Mouse (Mus musculus) G1E (cell line): ENCODE measurements around the gene Zfpl1. TPM values are rescaled to one million over a fixed set of nuclear protein-coding genes. Genes with fewer than 3 reads are reported as not detected.

ENCODE experiments used
- ATAC-seq: 2 replicates; pipeline ENCODE4 v1.8.0; 2016; ENCODE audit warnings: mild to moderate bottlenecking; ENCODE audit not compliant: insufficient number of reproducible peaks, poor library complexity, low FRiP score, severe bottlenecking; ENCODE audit errors: extremely low read depth
- DNase-seq: peaks from one replicate; pipeline ENCODE4 v3.0.0; 2012; ENCODE audit warnings: low spot score
- H3K27me3 ChIP-seq: 2 replicates; pipeline ENCODE4 v1.6.1; 2012; ENCODE audit warnings: mild to moderate bottlenecking, low read length, inconsistent platforms; ENCODE audit not compliant: insufficient read depth
- H3K36me3 ChIP-seq: replicated peaks from 2 replicates; pipeline ENCODE3; 2012; ENCODE audit warnings: mild to moderate bottlenecking, inconsistent platforms
- H3K4me1 ChIP-seq: 2 replicates; pipeline ENCODE4 v1.6.1; 2012; ENCODE audit warnings: low read depth, low read length, inconsistent platforms, mixed read lengths; ENCODE audit not compliant: insufficient read depth
- H3K4me3 ChIP-seq: 2 replicates; pipeline ENCODE4 v1.5.1; 2012; ENCODE audit warnings: low read depth, mild to moderate bottlenecking, inconsistent platforms, low read length, moderate library complexity, mixed read lengths
- H3K9me3 ChIP-seq: replicated peaks from 2 replicates; pipeline ENCODE4 v1.6.1; 2012; ENCODE audit warnings: inconsistent platforms
- CTCF ChIP-seq: IDR thresholded peaks from 2 replicates; pipeline ENCODE4 v1.5.1; 2012; ENCODE audit warnings: low read depth, low read length, inconsistent platforms, mixed read lengths
- GATA1 ChIP-seq: IDR thresholded peaks from 2 replicates; pipeline ENCODE4 v1.6.1; 2012; ENCODE audit warnings: borderline replicate concordance, low read length, inconsistent platforms, mixed read lengths
- GATA2 ChIP-seq: IDR thresholded peaks from 2 replicates; pipeline ENCODE4 v1.6.1; 2012; ENCODE audit warnings: low read depth, low read length, inconsistent platforms, borderline replicate concordance
- POLR2AphosphoS5 ChIP-seq: IDR thresholded peaks from 2 replicates; pipeline ENCODE4 v1.6.1; 2012; ENCODE audit warnings: low read depth, low read length, inconsistent platforms; ENCODE audit not compliant: insufficient replicate concordance
- TAL1 ChIP-seq: conservative IDR thresholded peaks from 2 replicates; pipeline ENCODE4 v1.6.1; 2012; ENCODE audit warnings: low read depth, low read length, inconsistent platforms, mixed read lengths
- polyA plus RNA-seq: library from polyadenylated mRNA; stranded (reverse); fragments of >175 nt; gene quantifications from 2 replicates; pipeline ENCODE4 v1.2.3, GENCODE M21; 2012
- total RNA-seq, 2 experiments: library from RNA; stranded (forward) in 1 of 2; stranded (reverse) in 1 of 2; fragments of 200-1000 nt in 1 of 2; fragments of >200 nt in 1 of 2; fragmentation: Nextera tagmentation in 1 of 2; gene quantifications; 2 replicates each; pipeline ENCODE4 v1.2.3; 2014 to 2017

The Zfpl1 gene
- total and polyA plus RNA-seq, 3 experiments, result 21.6 to 59.9 (median 32.8) TPM

DNA sequence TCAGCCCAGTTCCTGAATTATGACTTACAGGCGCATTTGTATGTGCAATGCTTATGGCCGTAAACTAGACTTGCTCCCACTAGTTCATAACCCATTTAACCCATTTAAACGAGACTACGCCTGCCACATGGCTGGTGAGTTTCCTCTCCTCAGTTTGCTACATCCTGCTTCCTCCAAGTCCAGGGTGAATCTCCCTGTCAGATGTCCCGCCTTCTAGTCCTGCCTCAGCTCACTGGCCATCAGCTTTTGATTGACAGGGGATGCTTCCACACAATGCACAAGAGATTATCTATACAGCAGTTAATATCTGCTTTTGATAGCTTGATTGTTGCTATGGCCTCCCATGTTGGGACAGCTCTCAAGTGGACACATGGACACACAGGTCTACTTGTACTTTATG, 30.5 kb downstream of the Zfpl1 start:
- TF ChIP-seq POLR2AphosphoS5, result no peak
- no peak for TF ChIP-seq TAL1
- TF ChIP-seq GATA1, result no peak
- no peak for TF ChIP-seq GATA2
- no peak for TF ChIP-seq CTCF
- Histone ChIP-seq H3K4me1 (peaks cover 75% of the 10 kb centered on the region), H3K9me3 (no peaks in the 10 kb centered on the region), H3K4me3 (no peak overlapping the region), H3K36me3 (peaks cover 86% of the 10 kb centered on the region), H3K27me3 (no peaks in the 10 kb centered on the region)
- no peak for DNase-seq
- ATAC-seq, result no peak

GRCm38 (mm10) chr19:6052516-6052915, 32.2 kb downstream of the Zfpl1 start:
- Histone ChIP-seq H3K27me3 (no peaks in the 10 kb centered on the region), H3K4me3 (no peak overlapping the region), H3K36me3 (peaks cover 91% of the 10 kb centered on the region), H3K4me1 (peaks cover 86% of the 10 kb centered on the region), H3K9me3 (no peaks in the 10 kb centered on the region)
- DNase-seq (no peak), ATAC-seq (no peak)
- TF ChIP-seq GATA1, result no peak
- no peak for TF ChIP-seq CTCF
- no peak for TF ChIP-seq POLR2AphosphoS5
- no peak for TF ChIP-seq GATA2
- TF ChIP-seq TAL1, result no peak

GRCm38 (mm10) chr19:6048681-6049410, 35.9 kb downstream of the Zfpl1 start:
- no peak for TF ChIP-seq GATA2
- TF ChIP-seq TAL1, result no peak
- no peak for TF ChIP-seq POLR2AphosphoS5
- TF ChIP-seq CTCF, result no peak
- TF ChIP-seq GATA1, result no peak
- no peaks in the 10 kb centered on the region for H3K27me3 ChIP-seq
- H3K4me3 ChIP-seq, result peak overlapping the region; percentile 90; the same call in 1 of the 2 replicates
- H3K9me3 ChIP-seq, result no peaks in the 10 kb centered on the region
- peaks cover 73% of the 10 kb centered on the region for H3K4me1 ChIP-seq
- peaks cover 67% of the 10 kb centered on the region for H3K36me3 ChIP-seq
- ATAC-seq (no peak), DNase-seq (no peak)

DNA sequence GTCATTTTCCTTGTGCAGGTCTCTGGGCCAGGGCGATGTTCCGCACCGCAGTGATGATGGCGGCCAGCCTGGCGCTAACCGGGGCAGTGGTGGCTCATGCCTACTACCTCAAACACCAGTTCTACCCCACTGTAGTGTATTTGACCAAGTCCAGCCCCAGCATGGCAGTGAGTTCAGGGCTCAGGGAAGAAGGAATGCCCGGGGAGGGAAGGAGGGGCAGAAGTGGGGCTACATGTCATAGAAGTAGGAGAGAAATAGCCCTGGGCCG, 36.9 kb downstream of the Zfpl1 start:
- H3K4me1 ChIP-seq, result peaks cover 64% of the 10 kb centered on the region

DNA sequence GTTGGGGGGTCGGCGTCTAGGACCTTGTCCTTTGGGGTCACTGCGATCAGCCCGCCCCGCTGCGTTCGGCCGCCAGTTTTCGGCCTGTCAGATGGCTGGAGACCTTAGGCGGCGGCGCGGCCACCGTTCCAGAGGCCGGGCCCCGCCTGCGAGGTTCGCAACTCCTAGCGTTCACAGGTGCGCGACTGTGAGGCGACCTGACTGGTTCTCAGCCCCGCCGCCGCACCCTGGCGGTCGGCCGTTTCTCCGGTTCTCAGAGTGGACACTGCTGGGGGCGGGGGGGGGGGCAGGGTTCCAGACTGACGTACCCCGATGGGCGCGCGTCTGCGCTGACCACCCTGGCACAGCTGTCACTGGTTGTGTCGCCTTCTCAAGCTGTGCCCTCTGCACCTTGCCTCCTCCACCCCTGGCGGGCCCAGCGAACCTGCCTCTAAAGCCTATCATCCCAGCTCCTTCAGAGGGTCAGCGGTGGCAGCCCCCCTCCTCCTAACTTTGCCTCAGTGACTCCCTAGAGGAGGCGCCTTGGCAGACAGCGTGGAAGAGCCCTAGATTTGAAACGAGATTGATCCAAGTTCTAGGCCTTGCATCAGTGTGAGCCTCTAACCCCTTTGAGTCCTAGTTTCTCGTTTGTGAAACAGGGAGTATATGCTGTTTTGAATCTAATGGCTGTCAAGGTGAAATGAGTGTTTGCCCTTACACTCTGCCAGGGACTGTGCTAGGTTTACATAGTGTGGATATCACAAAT, 37.4 kb downstream of the Zfpl1 start:
- ATAC-seq (no peak), DNase-seq (no peak)
- TF ChIP-seq TAL1, result no peak
- TF ChIP-seq POLR2AphosphoS5, result no peak
- TF ChIP-seq GATA2, result no peak
- no peak for TF ChIP-seq CTCF
- no peak for TF ChIP-seq GATA1
- Histone ChIP-seq H3K4me1 (peaks cover 59% of the 10 kb centered on the region), H3K9me3 (no peaks in the 10 kb centered on the region), H3K36me3 (peaks cover 55% of the 10 kb centered on the region), H3K4me3 (peak overlapping the region; percentile 90), H3K27me3 (no peaks in the 10 kb centered on the region)

More for the DNA sequence above, 36.9 kb downstream of the Zfpl1 start:
- no peak for TF ChIP-seq POLR2AphosphoS5
- TF ChIP-seq TAL1, result no peak
- TF ChIP-seq GATA2, result no peak
- no peak for TF ChIP-seq CTCF
- TF ChIP-seq GATA1, result no peak
- Histone ChIP-seq H3K4me3 (peak overlapping the region; percentile 90), H3K27me3 (no peaks in the 10 kb centered on the region), H3K36me3 (peaks cover 57% of the 10 kb centered on the region), H3K9me3 (no peaks in the 10 kb centered on the region)
- DNase-seq (no peak), ATAC-seq (no peak)

GRCm38 (mm10) chr19:6046294-6047153, 38.2 kb downstream of the Zfpl1 start, which contains the start of gene Syvn1:
Syvn1 (plus strand) TSS chr19:6046576.
- DNase-seq (peak; percentile 92), ATAC-seq (peak; percentile 92)
- peaks cover 60% of the 10 kb centered on the region for H3K4me1 ChIP-seq
- TF ChIP-seq GATA1, result no peak
- no peak for TF ChIP-seq CTCF
- TF ChIP-seq TAL1, result no peak
- no peak for TF ChIP-seq POLR2AphosphoS5
- H3K36me3 ChIP-seq, result peaks cover 55% of the 10 kb centered on the region
- no peaks in the 10 kb centered on the region for H3K9me3 ChIP-seq
- H3K4me3 ChIP-seq, result peak within 1 kb of the TSS; percentile 90
- H3K27me3 ChIP-seq, result no peaks in the 10 kb centered on the region
